ENCODE assay signal across 18 mouse cellular contexts in genomic region chr3:128327677-128328076, GRCm38 (mm10).
DNase-seq lines count a peak whose midpoint lies in the region; ATAC-seq and TF ChIP-seq lines count a peak whose summit lies in the region.
"Had no signal": no experiment of that assay in that cellular context is flagged by ENCODE, and none has a peak within 500 bp of the region (broad histone marks: within the 10 kb centered on the region; RNA-seq: fewer than 3 reads in every experiment).

No protein-coding gene starts in this region.

- 0 out of 2 replicates have a peak, but pooled peaks have one; percentile 49 for ATAC-seq in hindbrain, postnatal 0 days
- no peak for ATAC-seq in hindbrain, embryonic 11.5 days (ENCODE audit: low FRiP score)
- ATAC-seq in midbrain, embryonic 12.5 days (ENCODE audit: low FRiP score, low read depth): peak; percentile 85
- ATAC-seq in midbrain, embryonic 16.5 days: peak; percentile 86
- ATAC-seq in kidney, embryonic 14.5 days (ENCODE audit: low FRiP score, low TSS enrichment): no peak

- TF ChIP-seq POLR2A in cerebellum, adult 2 months (IDR thresholded peaks at IDR 0.05; ENCODE audit: borderline replicate concordance, insufficient read depth, low read length): no peak

- DNase-seq in hindbrain, postnatal 0 days (ENCODE audit: low spot score): peak; percentile 51
- no peak for DNase-seq in hindbrain, embryonic 11.5 days (ENCODE audit: low spot score)
- peak; percentile 36 for DNase-seq in midbrain, embryonic 10.5 days (ENCODE audit: low spot score)
- DNase-seq in cerebellum, adult 2 months: no peak
- DNase-seq: adrenal gland, postnatal 10 days; cerebellum, adult 11-12 months; cerebellum, adult 9-11 months; cerebellum, postnatal 36 days; gastrocnemius, postnatal 36 days; heart, adult 11 months; heart, postnatal 36 days had no signal

- no peak overlapping the region for H3K4me2 ChIP-seq in hindbrain, postnatal 0 days (ENCODE audit: low read depth, low read length)
- no peak overlapping the region for H3K4me2 ChIP-seq in hindbrain, embryonic 11.5 days (replicated peaks; ENCODE audit: low read depth, low read length)
- H3K4me2 ChIP-seq in midbrain, embryonic 12.5 days (replicated peaks): no peak overlapping the region; the same call in 1 of the 2 replicates
- H3K4me2 ChIP-seq in midbrain, embryonic 16.5 days (ENCODE audit: low read length): no peak overlapping the region; the same call in 1 of the 2 replicates
- no peak overlapping the region for H3K4me2 ChIP-seq in kidney, embryonic 14.5 days (replicated peaks; ENCODE audit: low read depth, low read length)
- H3K4me2 ChIP-seq: embryonic facial prominence, embryonic 13.5 days; forebrain, embryonic 12.5 days; heart, embryonic 13.5 days; hindbrain, embryonic 15.5 days had no signal

- no peak overlapping the region for H3K9ac ChIP-seq in hindbrain, postnatal 0 days (replicated peaks; ENCODE audit: low read length)
- H3K9ac ChIP-seq in hindbrain, embryonic 11.5 days (ENCODE audit: low read depth, low read length): no peak overlapping the region
- H3K9ac ChIP-seq in midbrain, embryonic 12.5 days (replicated peaks): no peak overlapping the region
- H3K9ac ChIP-seq in midbrain, embryonic 16.5 days (ENCODE audit: low read depth, low read length): no peak overlapping the region
- H3K9ac ChIP-seq in kidney, embryonic 14.5 days (ENCODE audit: low read depth, low read length): no peak overlapping the region
- H3K9ac ChIP-seq: embryonic facial prominence, embryonic 13.5 days; forebrain, embryonic 12.5 days; heart, embryonic 13.5 days; hindbrain, embryonic 15.5 days had no signal

- TF ChIP-seq CTCF in hindbrain, postnatal 0 days (IDR thresholded peaks at IDR 0.05; ENCODE audit: low read depth): no peak
- TF ChIP-seq CTCF in cerebellum, adult 2 months (IDR thresholded peaks at IDR 0.05; ENCODE audit: borderline replicate concordance, insufficient read depth, low read depth, low read length): no peak

- 49% methylated on average over 5 of the region's 5 CpGs for WGBS in hindbrain, postnatal 0 days
- 70% methylated on average over 5 of the region's 5 CpGs for WGBS in hindbrain, embryonic 11.5 days
- 34% methylated on average over 5 of the region's 5 CpGs for WGBS in midbrain, embryonic 10.5 days
- WGBS in midbrain, embryonic 12.5 days: 19% methylated on average over 5 of the region's 5 CpGs
- 19% methylated on average over 5 of the region's 5 CpGs for WGBS in midbrain, embryonic 16.5 days
- WGBS in kidney, embryonic 14.5 days: 79% methylated on average over 5 of the region's 5 CpGs
- WGBS in cerebellum, adult 2 months: 28% methylated on average over 5 of the region's 5 CpGs

- no peaks in the 10 kb centered on the region for H3K36me3 ChIP-seq in hindbrain, postnatal 0 days (ENCODE audit: insufficient read depth, low read length)
- no peaks in the 10 kb centered on the region for H3K36me3 ChIP-seq in hindbrain, embryonic 11.5 days (ENCODE audit: control insufficient read depth, insufficient read depth, low read length)
- H3K36me3 ChIP-seq in midbrain, embryonic 10.5 days: no peaks in the 10 kb centered on the region
- no peaks in the 10 kb centered on the region for H3K36me3 ChIP-seq in midbrain, embryonic 12.5 days
- H3K36me3 ChIP-seq in midbrain, embryonic 16.5 days (ENCODE audit: control insufficient read depth, insufficient read depth, low read length): no peaks in the 10 kb centered on the region
- no peaks in the 10 kb centered on the region for H3K36me3 ChIP-seq in kidney, embryonic 14.5 days (ENCODE audit: control insufficient read depth, insufficient read depth, low read length)
- H3K36me3 ChIP-seq: embryonic facial prominence, embryonic 13.5 days; forebrain, embryonic 12.5 days; heart, embryonic 13.5 days; hindbrain, embryonic 15.5 days had no signal

- no peaks in the 10 kb centered on the region for H3K9me3 ChIP-seq in hindbrain, postnatal 0 days (ENCODE audit: low read length)
- no peaks in the 10 kb centered on the region for H3K9me3 ChIP-seq in hindbrain, embryonic 11.5 days (ENCODE audit: control insufficient read depth, low read length)
- H3K9me3 ChIP-seq in midbrain, embryonic 10.5 days (replicated peaks): no peaks in the 10 kb centered on the region
- H3K9me3 ChIP-seq in midbrain, embryonic 12.5 days: no peaks in the 10 kb centered on the region
- no peaks in the 10 kb centered on the region for H3K9me3 ChIP-seq in midbrain, embryonic 16.5 days (replicated peaks; ENCODE audit: control insufficient read depth, low read length, poor library complexity, severe bottlenecking)
- no peaks in the 10 kb centered on the region for H3K9me3 ChIP-seq in kidney, embryonic 14.5 days (ENCODE audit: control insufficient read depth, low read length)
- H3K9me3 ChIP-seq: embryonic facial prominence, embryonic 13.5 days; forebrain, embryonic 12.5 days; heart, embryonic 13.5 days; hindbrain, embryonic 15.5 days had no signal

- H3K4me3 ChIP-seq in hindbrain, postnatal 0 days (ENCODE audit: low read length): no peak overlapping the region
- H3K4me3 ChIP-seq in hindbrain, embryonic 11.5 days (ENCODE audit: low read depth, low read length): no peak overlapping the region
- H3K4me3 ChIP-seq in midbrain, embryonic 10.5 days: no peak overlapping the region
- no peak overlapping the region for H3K4me3 ChIP-seq in midbrain, embryonic 12.5 days
- no peak overlapping the region for H3K4me3 ChIP-seq in midbrain, embryonic 16.5 days (ENCODE audit: low read depth, low read length)
- no peak overlapping the region for H3K4me3 ChIP-seq in kidney, embryonic 14.5 days (ENCODE audit: low read length)
- H3K4me3 ChIP-seq in cerebellum, adult 2 months (replicated peaks; ENCODE audit: insufficient read depth, low read depth, low read length): no peak overlapping the region
- H3K4me3 ChIP-seq: embryonic facial prominence, embryonic 13.5 days; forebrain, embryonic 12.5 days; heart, embryonic 13.5 days; hindbrain, embryonic 15.5 days had no signal

- no peaks in the 10 kb centered on the region for H3K27me3 ChIP-seq in hindbrain, postnatal 0 days (ENCODE audit: insufficient read depth, low read length)
- H3K27me3 ChIP-seq in hindbrain, embryonic 11.5 days (ENCODE audit: control insufficient read depth, insufficient read depth, low read length): no peaks in the 10 kb centered on the region
- H3K27me3 ChIP-seq in midbrain, embryonic 10.5 days (ENCODE audit: low read depth, poor library complexity, severe bottlenecking): no peaks in the 10 kb centered on the region
- H3K27me3 ChIP-seq in midbrain, embryonic 12.5 days: 0 out of 2 replicates have a peak, but pooled peaks cover 2% of the 10 kb centered on the region
- no peaks in the 10 kb centered on the region for H3K27me3 ChIP-seq in midbrain, embryonic 16.5 days (ENCODE audit: control insufficient read depth, insufficient read depth, low read depth, low read length)
- no peaks in the 10 kb centered on the region for H3K27me3 ChIP-seq in kidney, embryonic 14.5 days (ENCODE audit: control insufficient read depth, insufficient read depth, low read length)
- H3K27me3 ChIP-seq in cerebellum, adult 2 months (ENCODE audit: control insufficient read depth, insufficient read depth, low read length): no peaks in the 10 kb centered on the region
- H3K27me3 ChIP-seq: embryonic facial prominence, embryonic 13.5 days; forebrain, embryonic 12.5 days; heart, embryonic 13.5 days; hindbrain, embryonic 15.5 days had no signal

- H3K4me1 ChIP-seq in hindbrain, postnatal 0 days (ENCODE audit: insufficient read depth, low read length): no peaks in the 10 kb centered on the region
- no peaks in the 10 kb centered on the region for H3K4me1 ChIP-seq in hindbrain, embryonic 11.5 days (replicated peaks; ENCODE audit: control insufficient read depth, insufficient read depth, low read length)
- H3K4me1 ChIP-seq in midbrain, embryonic 10.5 days: peaks cover 14% of the 10 kb centered on the region
- H3K4me1 ChIP-seq in midbrain, embryonic 12.5 days: peaks cover 5% of the 10 kb centered on the region; the same call in 1 of the 2 replicates
- H3K4me1 ChIP-seq in midbrain, embryonic 16.5 days (ENCODE audit: control insufficient read depth, insufficient read depth, low read length): no peaks in the 10 kb centered on the region; the same call in none of the 2 replicates
- no peaks in the 10 kb centered on the region for H3K4me1 ChIP-seq in kidney, embryonic 14.5 days (ENCODE audit: control insufficient read depth, insufficient read depth, low read length)
- H3K4me1 ChIP-seq in cerebellum, adult 2 months (ENCODE audit: control insufficient read depth, insufficient read depth, low read length): no peaks in the 10 kb centered on the region
- H3K4me1 ChIP-seq: embryonic facial prominence, embryonic 13.5 days; heart, embryonic 13.5 days; hindbrain, embryonic 15.5 days had no signal

- no peak overlapping the region for H3K27ac ChIP-seq in hindbrain, postnatal 0 days
- H3K27ac ChIP-seq in hindbrain, embryonic 11.5 days (ENCODE audit: low read depth, low read length): no peak overlapping the region
- no peak overlapping the region for H3K27ac ChIP-seq in midbrain, embryonic 10.5 days (replicated peaks)
- no peak overlapping the region for H3K27ac ChIP-seq in midbrain, embryonic 12.5 days (replicated peaks)
- H3K27ac ChIP-seq in midbrain, embryonic 16.5 days (ENCODE audit: low read length): no peak overlapping the region
- no peak overlapping the region for H3K27ac ChIP-seq in kidney, embryonic 14.5 days (ENCODE audit: low read depth, low read length)
- no peak overlapping the region for H3K27ac ChIP-seq in cerebellum, adult 2 months (ENCODE audit: insufficient read depth, low read length)
- H3K27ac ChIP-seq: embryonic facial prominence, embryonic 13.5 days; forebrain, embryonic 12.5 days; heart, embryonic 13.5 days; hindbrain, embryonic 15.5 days had no signal

Comparison
In these comparisons a context has a peak if more than half of its experiments do, and no peak if none do; other contexts are left out.
1. ATAC-seq: peak in hindbrain, postnatal 0 days (single experiment), midbrain, embryonic 12.5 days (single experiment) and midbrain, embryonic 16.5 days (single experiment); none in hindbrain, embryonic 11.5 days (single experiment) and kidney, embryonic 14.5 days (single experiment).
2. DNase-seq: peak in hindbrain, postnatal 0 days (single experiment) and midbrain, embryonic 10.5 days (single experiment); none in hindbrain, embryonic 11.5 days (single experiment) and cerebellum, adult 2 months (0 of 2).